Mouse (Mus musculus) retina, adult 2 months (tissue): ENCODE results near the gene Cyp27b1.
A peak's percentile ranks its signal among the peaks of the same experiment; 100 is the strongest.
"Not testable (repeated sequence)": the region's sequence is repeated elsewhere in the genome, so short reads cannot be mapped to it uniquely, and the experiment has no call there.

Experiments
- DNase-seq: peaks from one replicate; pipeline ENCODE4 v3.0.0-alpha.2; 2012; ENCODE audit warnings: low read depth, low spot score

The Cyp27b1 gene

GRCm38 (mm10) chr10:127049395-127050118, 1.5 kb downstream of the Cyp27b1 start:
- DNase-seq, result no peak

- no peak for DNase-seq
Observed at GRCm38 (mm10) chr10:127050119-127050474, 2.0 kb downstream of the Cyp27b1 start.

GRCm38 (mm10) chr10:127054646-127055045, 6.6 kb downstream of the Cyp27b1 start:
- no peak for DNase-seq

- DNase-seq, result no peak
Observed at GRCm38 (mm10) chr10:127055406-127055805, 7.4 kb downstream of the Cyp27b1 start.

DNA sequence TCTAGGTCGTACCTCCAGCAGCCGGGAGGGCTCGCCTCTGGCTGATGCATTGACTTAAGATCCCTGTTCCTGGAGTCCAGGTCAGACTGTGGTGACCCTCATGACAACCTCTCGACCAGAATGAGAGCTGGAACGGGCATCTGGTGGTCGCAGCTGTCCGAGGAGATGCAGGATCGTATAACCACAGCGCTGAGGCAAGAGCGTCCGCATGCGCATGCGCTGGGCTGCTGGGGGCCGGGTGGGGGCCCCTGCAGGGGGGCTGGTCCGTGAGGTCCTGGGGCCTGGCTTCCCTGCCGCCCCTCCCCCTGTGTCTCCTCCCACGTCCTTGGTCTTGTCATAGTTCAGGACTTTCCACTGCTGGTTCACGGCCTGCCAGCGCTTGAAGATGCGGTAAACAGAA, 8.4 kb downstream of the Cyp27b1 start:
- no peak for DNase-seq

DNA sequence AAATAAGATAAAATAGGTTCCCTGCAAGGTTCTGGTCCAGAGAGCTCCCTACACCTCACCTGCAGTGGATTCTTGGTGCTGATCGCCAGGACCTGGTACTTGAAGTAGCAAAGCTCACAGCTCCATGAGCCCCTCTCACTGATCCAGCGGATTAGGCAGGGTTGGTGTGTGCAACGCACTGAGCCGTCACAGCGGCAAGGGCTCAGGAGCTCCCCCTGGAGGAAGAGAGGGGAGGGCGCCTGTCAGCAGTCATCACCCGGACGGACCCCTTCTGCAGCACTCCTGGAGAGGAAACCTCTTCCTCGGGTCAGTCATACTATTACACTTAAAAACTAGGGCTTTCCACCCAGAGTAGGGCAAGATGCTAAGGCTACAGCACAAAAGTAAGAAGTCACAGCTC, 10.1 kb downstream of the Cyp27b1 start:
- DNase-seq, result peak; percentile 77

GRCm38 (mm10) chr10:127058708-127059107, 10.7 kb downstream of the Cyp27b1 start:
- DNase-seq, result no peak

DNA sequence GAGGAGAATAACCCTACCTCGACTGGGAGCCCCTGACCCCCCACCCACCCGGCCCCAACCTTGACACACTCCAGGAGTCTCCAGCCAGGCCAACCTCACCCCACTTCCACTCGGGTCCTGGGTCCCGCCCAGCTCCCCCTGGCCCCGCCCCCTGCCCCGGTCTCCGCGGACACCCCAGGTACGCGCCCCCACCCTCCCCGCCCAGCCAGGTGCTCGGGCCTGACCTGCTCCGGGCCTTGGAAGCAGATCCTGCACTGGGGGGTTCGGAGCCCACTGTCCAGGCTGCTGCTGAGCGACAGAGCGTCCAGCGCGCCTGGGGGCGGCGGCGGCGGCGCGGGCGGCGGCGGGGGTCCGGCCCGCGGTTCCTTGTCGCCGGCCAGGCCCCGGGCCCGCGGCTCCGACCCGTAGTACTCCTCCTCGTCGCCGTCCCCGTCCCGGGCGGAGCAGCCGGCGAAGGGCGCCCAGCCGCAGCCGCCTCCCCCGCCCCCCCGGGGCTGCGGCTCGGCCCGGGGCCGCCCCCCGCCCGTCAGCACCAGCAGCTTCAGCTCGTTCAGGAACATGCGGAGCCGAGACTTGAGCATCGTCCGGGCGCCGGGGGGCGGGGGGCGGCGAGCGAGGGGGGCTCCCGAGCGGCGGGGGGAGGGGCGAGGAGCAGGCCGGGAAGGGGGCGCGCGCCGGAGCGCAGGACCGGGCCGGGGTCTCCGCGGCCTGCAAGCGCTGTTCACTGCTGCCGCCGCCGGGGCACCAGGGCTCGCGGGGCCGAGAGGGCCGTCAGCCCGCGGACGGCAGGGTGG, 11.3 kb downstream of the Cyp27b1 start:
- DNase-seq, result no peak

DNA sequence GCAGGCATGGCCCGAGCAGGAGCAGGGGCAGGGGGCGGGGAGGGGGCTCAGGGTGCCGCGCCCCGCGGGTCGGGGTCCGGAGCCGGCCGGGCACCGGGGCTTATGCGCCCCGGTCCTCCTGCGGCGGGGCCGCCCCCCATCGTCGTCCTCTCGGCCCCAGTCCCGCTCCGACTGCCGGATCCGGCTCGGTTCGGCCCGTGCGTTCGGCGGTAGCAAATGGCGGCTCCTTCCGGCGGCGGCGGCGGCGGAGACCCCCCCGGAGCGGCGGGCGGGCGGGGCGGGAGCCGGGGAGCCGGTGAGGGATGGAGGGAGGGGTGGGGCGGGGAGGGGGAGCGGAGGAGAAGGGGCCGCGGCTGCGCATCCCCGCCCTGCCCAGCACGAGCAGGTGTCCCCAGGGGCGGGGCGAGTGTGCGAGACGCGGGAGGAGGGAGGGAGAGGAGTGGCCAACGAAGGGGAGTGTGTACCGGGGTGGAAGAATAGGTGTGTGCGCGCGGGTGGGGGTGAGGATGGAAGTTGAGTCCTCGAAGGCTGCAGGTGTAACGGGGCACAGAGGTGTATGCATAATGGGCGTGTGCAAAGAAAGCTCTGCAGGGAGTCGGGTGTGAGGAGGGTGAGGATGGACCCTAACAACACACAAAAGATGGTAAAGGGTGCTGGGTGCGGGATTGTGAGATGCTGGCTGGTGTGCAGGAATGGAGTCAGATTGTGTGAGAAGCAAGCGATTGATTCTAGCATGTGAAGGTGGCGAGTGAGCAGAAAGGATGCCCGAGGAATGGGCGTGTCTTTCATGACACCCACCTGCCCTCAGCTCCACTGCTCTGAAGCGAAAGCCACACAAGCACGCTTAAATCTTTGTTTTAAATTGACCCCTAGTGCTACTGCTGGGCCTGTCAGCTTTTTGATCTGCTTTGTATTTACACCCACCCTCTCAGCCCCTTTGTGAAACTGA, 12.2 kb downstream of the Cyp27b1 start, which contains the start of gene March9:
Gene March9 (minus strand): TSS at position 217 of the 949 bp plus-strand sequence.
- peak; percentile 63 for DNase-seq

DNA sequence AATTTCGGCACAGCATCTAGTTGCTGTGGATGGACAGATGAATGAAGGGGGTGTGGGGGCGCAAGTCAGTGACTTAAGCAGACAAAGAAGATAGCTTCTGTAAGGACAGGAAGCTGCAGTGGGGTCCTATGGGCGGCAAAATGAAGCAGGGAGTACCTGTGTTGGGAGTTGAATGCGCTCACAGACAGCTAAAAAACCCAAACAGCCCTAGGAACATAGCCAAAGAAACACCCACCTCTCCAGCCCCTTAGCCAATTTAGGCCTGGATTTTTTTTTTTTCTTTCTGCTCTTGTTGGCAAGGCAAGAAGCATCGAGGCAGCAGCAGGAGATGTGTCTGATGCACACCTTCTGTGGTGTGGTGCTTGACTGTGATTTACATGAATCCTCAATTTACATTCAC, 13.0 kb downstream of the Cyp27b1 start:
- DNase-seq, result no peak

- DNase-seq, result no peak
Observed at GRCm38 (mm10) chr10:127061513-127061912, 13.5 kb downstream of the Cyp27b1 start.

- DNase-seq, result not testable (repeated sequence)
Observed at GRCm38 (mm10) chr10:127062101-127062500, 14.1 kb downstream of the Cyp27b1 start.

DNA sequence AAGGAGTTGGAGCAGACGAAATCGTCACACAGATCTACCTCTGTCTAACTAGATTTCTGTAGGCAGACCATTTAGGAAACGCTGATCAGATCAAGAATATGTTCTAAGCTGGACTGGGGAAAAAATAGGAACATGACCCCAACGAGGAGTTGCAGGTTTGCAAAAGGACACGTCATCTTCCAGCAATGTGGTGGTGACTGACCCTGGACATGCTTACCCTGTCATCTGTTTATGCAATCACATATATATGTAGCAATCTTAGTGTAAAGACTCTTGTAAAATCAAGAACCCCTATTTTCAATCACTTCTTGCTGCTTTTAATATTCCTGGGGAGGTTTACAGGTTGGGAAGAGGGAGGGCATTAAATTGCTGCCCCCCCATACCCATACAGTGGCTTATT, 14.5 kb downstream of the Cyp27b1 start:
- no peak for DNase-seq

GRCm38 (mm10) chr10:127063239-127063872, 15.3 kb downstream of the Cyp27b1 start, which contains the start of gene Cdk4:
TSS of gene Cdk4 (plus strand) at chr10:127063534.
- peak; percentile 98 for DNase-seq

DNA sequence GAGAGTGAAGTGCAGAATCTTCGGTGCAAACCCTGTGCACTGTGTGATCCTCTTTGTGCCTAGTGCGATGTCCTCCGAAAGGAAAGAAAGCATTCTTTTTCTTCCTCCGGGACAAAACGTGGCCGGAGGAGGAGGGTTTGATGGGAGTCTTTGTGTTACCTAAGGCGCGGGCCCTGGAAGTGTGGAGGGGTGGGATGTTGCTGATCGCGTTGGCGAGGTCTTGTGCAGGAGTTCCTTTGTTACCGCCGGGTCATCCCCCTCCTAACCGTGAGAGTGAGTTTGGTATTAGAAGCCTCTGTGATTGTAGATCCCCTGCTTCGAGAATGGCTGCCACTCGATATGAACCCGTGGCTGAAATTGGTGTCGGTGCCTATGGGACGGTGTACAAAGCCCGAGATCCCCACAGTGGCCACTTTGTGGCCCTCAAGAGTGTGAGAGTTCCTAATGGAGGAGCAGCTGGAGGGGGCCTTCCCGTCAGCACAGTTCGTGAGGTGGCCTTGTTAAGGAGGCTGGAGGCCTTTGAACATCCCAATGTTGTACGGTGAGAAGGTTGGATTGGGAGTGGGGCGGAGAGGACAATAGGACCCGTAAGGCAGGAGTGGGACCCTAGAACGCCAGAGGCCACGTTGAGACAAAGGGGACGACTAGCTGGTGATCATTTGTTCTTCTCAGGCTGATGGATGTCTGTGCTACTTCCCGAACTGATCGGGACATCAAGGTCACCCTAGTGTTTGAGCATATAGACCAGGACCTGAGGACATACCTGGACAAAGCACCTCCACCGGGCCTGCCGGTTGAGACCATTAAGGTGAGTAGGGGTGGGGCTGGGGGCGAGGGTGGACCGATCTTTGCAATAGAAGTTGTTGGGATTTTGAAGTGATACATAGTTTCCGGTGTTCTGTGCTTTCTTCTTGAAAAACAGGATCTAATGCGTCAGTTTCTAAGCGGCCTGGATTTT, 16.1 kb downstream of the Cyp27b1 start:
- DNase-seq, result no peak

- no peak for DNase-seq
Observed at GRCm38 (mm10) chr10:127065981-127066380, 17.9 kb downstream of the Cyp27b1 start.

DNA sequence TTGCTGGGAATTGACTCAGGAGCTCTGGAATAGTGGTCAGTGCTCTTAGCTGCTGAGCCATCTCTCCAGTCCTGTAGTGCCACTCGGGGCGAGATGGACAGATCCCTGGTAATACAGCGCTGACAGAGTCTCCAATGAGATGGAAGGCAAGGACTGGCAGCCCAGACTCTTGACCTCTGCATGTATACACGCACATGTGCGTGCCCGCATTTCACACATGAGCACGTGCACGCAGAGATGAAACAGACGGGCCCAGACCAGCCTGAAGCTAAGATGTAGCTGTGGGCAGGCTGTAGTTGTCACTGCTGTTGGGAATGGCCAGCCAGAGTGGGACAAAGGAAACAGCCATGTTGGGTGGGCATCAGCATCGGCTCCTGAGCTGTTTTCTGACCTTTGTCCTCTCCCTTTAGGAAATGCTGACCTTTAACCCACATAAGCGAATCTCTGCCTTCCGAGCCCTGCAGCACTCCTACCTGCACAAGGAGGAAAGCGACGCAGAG, 18.5 kb downstream of the Cyp27b1 start:
- DNase-seq, result no peak

GRCm38 (mm10) chr10:127068360-127069038, 20.4 kb downstream of the Cyp27b1 start:
- DNase-seq, result no peak
